Mouse (Mus musculus): ENCODE data around the gene Itgb8.

Gene Itgb8

DNA sequence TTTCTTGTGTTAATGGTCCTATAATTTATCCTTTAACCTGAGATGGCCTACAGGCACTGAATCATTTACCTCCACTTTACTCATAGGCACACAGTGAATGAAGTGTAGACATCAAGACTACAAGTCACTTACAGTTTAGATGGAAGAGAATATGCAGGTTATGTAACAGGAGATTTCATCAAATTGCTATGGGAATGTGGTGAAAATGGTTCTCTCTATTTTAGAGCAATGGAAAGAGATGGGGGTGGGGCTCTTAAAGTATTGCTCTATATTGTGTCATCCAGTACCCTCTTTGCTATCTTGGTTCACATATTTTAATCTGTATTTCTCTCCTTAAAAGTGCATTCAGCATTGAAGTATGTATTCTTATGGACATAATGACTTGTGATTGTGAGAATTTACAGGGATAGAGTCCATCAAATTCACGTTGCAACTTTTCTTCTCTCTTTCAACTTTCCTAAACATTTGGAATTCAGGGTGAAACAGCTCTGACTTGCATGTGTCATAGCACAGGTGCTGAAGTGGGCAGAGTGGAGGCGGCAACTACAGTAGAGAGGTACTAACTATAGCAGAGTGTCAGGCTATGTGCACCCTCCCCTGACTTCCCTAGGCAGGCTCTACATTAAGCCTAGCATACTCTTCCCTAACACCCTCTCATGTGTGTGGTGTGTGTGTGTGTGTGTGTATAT is 29.1 kb downstream of the Itgb8 start:
- DNase-seq (ENCODE audit: low read depth, low spot score): no peak

DNA sequence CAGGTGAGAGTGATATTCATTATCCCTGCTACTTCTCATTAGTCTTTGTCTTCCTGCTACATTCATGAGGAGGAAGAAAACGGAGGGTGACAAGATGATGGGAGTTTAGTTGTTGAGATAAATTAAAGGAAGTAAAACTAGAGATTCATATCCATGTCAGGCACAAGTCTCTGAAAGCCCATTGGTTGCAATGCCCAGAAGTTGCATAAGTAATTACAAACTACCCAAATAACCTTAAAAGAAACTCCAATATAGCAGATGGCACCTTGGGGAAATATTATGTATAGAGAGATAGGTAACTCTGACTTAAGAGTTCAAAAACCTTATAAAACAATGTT is 31.2 kb downstream of the Itgb8 start:
- DNase-seq (ENCODE audit: low read depth, low spot score): no peak

DNA sequence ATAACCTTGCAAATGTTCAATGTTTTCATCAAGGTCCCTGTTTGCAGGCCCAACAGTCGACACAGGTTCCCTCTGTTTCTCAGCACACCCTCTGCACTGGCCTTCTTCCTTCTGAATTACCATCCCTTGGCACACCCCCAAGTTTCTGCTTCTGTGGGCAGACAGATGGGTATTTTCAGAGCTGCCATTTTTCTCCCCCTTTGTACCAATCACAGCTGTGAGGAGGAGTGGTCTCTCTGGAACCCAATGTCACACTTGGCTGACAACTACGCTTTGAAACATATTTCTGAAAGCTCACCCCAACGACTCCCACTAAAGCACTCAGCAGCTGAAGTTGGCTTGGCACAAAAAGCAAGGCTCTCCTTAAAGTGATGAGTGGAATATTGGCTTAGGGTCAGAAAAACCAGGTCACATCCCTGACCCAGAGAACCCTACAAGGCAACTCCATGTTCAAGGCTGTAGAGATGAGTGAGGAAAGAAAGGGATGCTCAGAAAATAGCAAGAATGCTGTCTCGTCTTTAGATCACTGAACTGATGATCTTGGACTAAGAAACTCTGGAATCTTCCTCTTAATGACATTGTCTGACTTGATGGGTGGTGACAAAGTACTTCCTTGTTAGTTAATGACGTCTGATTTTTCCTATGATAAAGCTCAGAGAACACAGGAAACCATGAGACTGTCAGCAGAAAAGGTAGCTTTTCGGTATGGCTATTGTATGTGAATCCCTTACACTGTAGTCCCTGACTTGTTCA is 31.7 kb downstream of the Itgb8 start:
- DNase-seq (ENCODE audit: low read depth, low spot score): no peak

DNA sequence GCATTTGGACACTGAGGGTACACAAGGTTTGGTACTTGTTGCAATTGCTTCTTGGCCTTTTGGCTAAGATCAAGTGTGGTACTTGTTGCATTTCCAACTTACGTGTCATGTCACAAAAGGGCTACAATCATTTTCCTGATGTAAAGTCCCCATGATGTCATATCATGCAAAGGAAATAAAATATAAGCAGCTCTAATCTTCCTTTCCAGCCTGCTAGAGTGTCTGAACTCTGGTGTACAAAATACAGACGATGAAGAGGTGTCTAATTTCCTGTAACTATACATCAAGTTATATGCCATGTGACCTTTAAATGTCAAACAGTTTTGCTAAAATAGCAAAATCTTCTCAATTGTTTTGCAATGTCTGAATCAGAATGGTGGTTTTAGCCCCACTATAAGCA is 34.2 kb downstream of the Itgb8 start:
- no peak for DNase-seq (ENCODE audit: low read depth, low spot score)

- DNase-seq (ENCODE audit: low read depth, low spot score): no peak
Observed at GRCm38 (mm10) chr12:119202766-119203165, 35.8 kb downstream of the Itgb8 start.

DNA sequence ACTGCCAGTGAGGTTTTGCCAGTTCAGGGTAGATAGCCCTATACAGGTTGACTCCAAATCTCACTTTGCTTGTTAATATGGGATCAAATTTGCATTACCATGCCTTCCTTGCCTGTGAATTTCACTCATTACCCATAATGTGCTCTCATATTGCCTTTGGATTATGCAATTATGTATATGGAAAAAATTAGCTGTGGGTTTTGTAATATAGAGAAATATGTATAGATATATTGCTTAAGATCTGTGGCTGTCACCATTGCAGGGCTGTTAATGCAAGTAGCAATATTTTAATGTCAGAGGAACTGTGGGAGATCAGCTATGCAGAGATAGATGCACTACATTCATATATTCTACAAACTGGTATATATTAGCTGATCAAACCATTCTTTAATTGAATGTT is 43.5 kb downstream of the Itgb8 start:
- no peak for DNase-seq (ENCODE audit: low read depth, low spot score)

DNA sequence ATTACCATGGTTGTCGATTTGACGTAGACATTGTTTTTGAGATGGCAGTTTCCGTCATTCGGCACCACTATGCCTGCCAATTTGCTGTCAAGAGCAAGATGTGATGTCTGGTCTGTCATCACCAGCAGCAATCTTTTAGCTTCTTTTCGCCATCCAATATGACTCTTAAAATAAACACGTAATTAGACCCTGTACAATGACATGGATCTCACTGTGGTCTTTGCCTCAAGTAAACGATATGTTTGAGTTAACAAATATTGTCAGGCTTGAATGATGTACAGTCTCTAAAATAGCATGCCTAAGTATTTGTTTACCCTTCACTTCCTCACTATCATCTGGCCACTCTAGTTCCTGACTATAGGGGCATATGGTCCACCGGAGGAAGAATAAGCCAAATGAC is 48.8 kb downstream of the Itgb8 start:
- no peak for DNase-seq (ENCODE audit: low read depth, low spot score)

- no peak for DNase-seq (ENCODE audit: low read depth, low spot score)
Observed at GRCm38 (mm10) chr12:119185441-119185840, 53.2 kb downstream of the Itgb8 start.

DNA sequence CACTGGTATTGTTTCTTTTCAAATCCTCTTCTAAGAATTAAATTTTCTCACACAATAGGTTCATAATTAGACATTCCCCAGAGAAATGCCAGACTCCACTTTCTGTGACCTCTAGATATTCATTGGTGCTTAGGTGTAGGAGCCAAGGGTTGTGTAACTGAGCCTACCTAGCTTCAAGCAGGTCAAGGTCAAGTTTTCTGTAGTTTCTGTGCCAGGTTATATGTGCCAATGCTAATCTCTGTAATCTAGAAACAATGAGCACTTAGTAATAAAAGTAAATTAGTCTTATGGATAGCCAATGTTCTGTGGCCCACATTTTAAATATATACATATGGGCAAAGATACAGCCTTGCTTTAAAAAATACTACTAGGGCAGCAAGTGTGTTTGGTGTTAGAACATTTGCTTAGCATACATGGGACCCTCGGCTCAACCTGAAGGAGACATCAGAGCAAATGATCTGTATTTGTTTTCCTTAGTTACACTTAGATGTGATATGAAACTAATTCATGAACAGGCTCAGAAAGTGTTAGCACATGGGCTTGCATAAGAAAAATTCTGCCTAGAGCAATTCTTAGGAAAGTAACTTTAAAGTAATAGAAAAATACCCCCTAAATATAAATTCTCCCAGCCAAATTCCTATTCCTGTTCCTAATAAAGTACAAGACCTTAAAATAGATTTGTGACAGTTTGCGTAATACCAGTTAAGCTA is 56.2 kb downstream of the Itgb8 start:
- no peak for DNase-seq (ENCODE audit: low read depth, low spot score)

GRCm38 (mm10) chr12:119176017-119176416 is 62.6 kb downstream of the Itgb8 start:
- DNase-seq (ENCODE audit: low read depth, low spot score): no peak

- DNase-seq (ENCODE audit: low read depth, low spot score): no peak
Observed at GRCm38 (mm10) chr12:119169828-119170539, 68.6 kb downstream of the Itgb8 start.

- no peak for DNase-seq (ENCODE audit: low read depth, low spot score)
Observed at GRCm38 (mm10) chr12:119169143-119169542, 69.5 kb downstream of the Itgb8 start.

DNA sequence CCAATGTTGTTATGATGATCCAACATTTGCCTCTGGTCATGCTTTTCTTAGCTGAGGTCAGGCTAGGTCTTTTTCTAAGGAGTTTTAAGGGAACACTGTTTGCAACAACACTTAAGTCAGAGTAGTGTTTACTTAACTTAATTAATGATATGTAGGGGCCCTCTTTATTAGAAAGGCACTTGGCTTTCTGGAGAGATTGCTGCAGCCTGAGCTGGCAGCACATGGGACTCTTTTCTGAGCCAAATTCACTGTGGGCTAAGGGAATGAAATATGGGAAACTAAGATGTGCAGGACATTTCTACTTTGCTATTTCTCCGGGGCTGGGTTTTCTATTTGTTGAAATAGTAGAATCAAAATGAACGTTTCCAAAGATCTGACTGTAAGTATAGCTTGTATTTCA is 73.5 kb downstream of the Itgb8 start:
- no peak for DNase-seq (ENCODE audit: low read depth, low spot score)

DNA sequence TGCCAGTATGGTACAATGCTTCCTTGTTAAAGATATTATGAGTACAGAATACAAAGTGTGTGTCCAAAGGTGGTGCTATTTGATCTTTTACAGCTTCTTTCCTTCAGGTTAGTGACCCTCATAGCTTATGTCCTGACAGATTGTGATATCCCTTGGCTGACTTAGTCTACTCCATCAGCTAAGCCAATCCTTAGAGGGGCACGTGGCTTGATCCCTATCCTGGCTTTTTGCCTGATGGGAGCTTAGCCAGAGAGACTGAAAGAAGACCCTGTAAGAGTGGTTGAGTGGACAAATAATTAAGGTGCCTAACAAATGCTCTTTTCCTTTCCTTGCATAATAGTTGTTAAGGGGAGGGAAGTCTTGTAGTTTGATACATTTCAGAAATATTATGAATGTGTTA is 73.9 kb downstream of the Itgb8 start:
- no peak for DNase-seq (ENCODE audit: low read depth, low spot score)

DNA sequence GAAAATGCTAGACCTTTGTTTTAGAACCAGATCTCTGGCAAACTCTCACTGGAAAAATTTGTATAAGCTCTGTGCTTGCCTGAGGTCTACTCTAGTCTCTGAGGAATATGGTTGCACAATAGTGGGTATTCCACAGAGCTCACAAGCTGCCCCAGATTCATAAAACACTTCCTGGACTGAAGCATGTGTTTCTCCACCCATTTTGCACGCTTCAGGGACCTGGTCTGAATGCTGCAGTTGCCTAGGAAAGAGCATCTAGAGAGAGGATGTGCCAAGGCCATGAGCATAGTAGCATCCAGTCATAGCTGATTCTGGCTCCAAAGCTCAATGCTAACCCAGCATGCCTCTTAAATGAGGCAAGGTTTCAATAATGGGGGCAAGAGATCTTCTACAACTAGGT is 74.4 kb downstream of the Itgb8 start:
- DNase-seq (ENCODE audit: low read depth, low spot score): no peak

DNA sequence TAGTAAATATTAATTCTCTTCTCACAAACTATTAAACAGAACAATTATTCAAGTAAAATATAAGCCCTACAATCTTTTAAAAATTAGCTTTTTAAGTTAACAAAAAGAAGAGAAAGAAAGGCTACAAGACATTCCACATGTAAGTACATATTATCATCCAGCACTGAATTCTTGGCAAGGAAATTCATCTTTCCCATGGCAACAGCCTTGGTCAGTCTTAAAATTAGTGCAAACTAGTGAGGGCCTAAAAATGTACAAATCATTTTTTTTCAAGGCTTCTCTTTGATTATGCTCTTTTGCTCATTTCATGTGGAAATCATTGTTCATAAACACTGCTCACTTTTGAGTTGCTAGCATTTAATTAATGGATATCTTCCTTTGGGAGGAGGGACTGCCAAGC is 77.8 kb downstream of the Itgb8 start:
- DNase-seq (ENCODE audit: low read depth, low spot score): no peak

- no peak for DNase-seq (ENCODE audit: low read depth, low spot score)
Observed at GRCm38 (mm10) chr12:119159254-119159933, 79.2 kb downstream of the Itgb8 start.

DNA sequence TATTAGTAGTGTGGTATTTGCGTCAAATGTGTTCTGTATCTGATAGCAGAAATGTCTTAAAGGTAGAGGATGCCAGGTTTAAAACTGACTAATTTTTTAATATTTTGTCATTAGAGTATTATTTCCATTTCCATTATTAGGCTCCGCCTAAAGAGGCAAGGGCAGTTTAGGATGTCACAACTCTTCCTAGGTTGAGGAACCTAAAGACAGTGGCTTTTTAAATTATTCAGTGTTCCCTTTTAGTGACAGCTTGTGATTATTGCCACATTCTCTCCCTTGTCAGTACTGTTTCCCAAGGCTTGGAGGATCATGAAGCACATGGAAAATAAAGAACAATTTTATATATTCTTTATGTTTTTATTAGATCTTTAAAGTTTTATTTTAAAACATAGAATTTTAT is 80.9 kb downstream of the Itgb8 start:
- DNase-seq (ENCODE audit: low read depth, low spot score): no peak

GRCm38 (mm10) chr12:119157068-119157467 is 81.5 kb downstream of the Itgb8 start:
- no peak for DNase-seq (ENCODE audit: low read depth, low spot score)

DNA sequence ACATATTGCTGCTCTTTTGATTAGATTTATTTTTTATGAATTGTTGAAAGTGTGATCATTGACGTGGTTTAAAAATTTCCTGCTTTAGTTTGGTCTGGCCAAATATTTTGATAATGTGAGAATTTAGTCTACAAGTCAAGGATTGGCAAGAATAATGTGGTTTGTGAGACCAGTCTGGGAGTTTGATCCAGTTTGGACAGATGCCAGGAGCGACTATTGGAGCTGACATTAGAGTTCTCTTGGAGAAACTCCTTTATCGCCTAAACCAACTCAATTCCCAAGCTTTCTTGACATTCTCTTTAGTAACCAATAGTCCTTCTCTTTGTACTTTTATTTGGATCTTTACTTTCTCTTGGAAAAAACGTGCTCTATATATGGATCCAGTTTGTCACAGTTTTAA is 83.0 kb downstream of the Itgb8 start:
- DNase-seq (ENCODE audit: low read depth, low spot score): no peak

- no peak for DNase-seq (ENCODE audit: low read depth, low spot score)
Observed at GRCm38 (mm10) chr12:119150956-119151355, 87.6 kb downstream of the Itgb8 start.

DNA sequence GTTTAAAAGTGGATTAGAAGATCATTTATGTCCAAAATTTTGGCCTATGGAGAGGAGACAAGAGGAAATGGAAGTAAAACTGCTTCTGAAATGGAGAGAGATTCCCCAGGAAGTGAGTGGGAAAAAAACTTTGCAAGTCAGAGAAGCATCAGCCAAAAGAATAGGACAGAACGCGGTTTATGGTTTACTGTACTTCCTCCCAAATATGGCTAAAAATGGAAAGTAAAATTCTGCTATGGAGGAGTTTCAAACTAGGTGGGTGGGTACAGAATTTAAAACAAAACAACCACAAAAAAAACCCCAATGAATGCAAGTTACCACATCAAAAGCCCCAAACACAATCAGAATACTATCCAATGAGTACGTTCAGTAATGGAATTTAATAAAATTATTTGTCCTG is 90.8 kb downstream of the Itgb8 start:
- DNase-seq (ENCODE audit: low read depth, low spot score): no peak
